Mouse (Mus musculus) thymus, adult 2 months (tissue): ENCODE results near the gene Atrn.

ENCODE experiments used
- CTCF ChIP-seq: fragments of 200-500 bp; IDR thresholded peaks from 2 replicates; pipeline ENCODE4 v1.5.1; 2012; ENCODE audit warnings: mild to moderate bottlenecking, control low read depth, low read length, moderate library complexity, borderline replicate concordance; ENCODE audit not compliant: control insufficient read depth, poor library complexity, insufficient read depth; ENCODE audit errors: extremely low read depth
- POLR2A ChIP-seq: fragments of 200-500 bp; IDR thresholded peaks from 2 replicates; pipeline ENCODE4 v1.6.1; 2012; ENCODE audit warnings: mild to moderate bottlenecking, low read length, control low read depth, moderate library complexity; ENCODE audit not compliant: control insufficient read depth, poor library complexity, insufficient read depth; ENCODE audit errors: extremely low read depth

DNA sequence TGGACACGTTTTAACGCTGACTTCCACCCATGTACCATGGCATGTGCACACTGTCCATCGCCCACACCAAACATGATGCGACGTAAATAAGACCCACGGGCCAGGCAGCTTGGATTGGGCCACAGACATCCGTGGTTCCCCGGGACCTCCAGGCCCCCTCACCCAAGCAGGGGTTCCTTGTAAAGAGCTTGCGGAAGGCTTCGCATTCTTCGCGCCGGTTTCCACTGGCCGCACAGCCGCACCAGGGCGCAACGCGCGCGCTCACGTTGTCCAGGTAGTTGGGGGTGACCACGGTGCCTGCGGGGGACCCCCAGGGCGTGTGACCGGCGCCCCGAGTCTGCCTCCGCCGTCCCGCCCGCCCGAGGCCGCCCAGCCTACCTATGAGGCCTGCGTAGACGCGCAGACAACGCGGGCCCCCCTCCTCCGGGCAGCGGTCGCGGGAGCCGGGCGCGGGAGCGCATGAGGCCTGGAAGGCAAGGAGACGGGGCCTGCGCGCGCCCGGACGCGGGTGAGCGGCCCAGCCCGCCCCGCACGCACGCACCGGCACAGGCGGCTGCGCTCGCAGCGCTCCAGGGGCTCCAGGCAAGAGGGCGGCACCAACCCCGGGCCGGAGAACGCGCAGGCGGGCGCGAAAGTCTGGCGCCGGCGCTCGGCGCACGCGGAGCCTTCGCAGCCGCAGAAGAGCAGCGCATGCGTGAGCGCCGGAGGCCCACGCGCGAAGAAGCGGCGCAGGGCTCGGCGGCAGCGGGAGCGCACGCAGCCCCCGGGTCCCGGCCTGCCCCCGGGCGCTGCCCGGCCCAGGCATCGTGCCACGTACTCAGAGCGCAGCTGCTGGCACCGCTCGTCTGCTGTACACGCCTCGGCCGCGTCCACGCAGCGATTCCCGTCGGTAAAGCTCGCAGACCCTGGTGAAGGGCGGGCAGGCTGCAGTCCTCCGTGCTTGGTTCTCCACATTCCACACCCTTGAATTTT lies 134.8 kb downstream of the Atrn start:
- no peak for TF ChIP-seq CTCF
- no peak for TF ChIP-seq POLR2A
